Mouse (Mus musculus): ENCODE measurements around the gene Esrra.

Esrra gene

DNA sequence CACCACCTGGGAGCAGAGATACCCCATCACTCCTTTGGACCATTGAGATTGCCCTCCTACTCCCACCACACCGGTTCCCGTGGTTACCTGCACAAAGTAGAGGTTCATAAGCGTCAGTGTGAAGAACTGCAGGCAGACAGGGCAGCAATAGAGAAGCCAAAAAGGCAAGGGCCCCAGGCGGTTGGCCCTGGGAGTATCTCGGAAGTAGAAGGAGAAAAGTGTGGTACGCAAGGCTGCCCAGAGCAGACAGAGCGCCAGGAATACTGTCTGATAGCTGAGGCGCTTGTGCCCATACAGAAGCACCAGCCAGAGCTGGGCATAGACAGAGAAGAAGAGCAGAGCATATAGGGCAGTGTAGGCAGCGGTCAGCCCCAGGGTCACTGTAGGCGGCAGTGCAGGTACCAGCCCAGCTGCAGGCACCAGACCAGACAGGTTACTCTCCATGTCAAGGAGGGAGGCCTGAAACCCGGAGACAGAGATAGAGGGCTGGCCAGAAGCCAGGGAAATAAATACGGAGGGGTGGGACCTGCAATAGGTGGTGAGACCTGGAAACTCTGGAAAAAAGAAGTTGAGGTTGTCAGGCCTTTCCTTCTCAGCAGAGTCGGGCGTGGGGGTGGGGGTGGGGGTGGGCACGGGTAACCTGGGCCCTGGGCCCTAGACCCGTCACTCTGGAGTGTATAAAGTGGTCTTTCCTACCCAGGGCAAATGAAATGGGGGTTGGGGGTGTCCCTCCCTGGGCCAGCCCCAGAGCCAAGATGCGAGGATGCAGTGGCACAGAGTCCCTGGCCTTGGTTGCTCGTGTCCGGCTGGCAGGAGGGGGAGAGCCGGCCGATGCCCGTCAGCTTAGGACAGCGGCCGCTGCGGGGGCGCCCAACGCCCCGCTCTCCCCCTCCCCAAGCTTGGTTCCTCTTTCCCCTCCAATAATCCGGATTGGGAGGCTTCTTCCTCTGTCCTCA, 19.1 kb upstream of the Esrra start:
- DNase-seq (ENCODE audit: low spot score): no peak

DNA sequence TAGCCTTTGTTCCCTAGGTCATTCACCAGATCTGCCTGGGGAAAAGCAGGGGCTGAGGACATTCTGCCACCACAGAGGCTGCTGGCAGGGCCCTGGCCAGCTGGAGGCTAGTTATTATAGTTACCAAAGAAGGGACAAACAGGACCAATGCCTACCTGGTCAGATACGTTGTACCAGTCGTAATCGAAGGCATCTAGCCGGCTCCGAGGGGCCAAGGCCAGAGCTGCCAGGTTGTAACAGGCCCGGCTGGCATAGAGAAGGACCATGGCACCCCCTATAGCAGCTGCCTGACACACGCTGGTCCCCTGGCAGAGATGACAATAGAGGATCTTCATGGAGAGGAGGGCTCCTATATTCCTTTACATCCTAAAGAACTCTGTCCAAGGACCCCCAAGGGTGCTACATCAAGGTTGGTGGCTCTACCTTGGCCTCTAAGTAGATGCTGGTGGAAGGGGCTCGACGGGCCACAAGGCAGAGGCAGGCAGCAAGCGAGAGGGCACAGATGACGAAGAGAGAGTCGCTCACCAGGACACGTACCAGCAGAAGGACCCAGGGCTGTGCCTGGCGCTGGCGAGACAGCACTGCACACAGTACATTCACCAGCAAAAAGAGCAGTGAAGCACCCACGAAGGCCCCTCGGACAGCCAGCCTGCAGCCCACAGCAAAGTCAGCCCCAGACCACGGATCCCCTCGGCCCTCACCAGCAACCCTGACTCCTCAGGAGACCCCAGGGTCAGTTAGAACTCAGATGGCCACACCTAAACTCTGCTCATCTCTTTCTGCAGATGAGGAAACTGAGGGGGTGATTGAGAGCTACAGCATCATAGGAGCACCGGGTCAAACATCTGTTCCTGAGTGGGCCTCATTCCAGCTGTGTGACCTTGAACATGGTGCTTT, 17.7 kb upstream of the Esrra start:
- DNase-seq (ENCODE audit: low spot score): no peak

DNA sequence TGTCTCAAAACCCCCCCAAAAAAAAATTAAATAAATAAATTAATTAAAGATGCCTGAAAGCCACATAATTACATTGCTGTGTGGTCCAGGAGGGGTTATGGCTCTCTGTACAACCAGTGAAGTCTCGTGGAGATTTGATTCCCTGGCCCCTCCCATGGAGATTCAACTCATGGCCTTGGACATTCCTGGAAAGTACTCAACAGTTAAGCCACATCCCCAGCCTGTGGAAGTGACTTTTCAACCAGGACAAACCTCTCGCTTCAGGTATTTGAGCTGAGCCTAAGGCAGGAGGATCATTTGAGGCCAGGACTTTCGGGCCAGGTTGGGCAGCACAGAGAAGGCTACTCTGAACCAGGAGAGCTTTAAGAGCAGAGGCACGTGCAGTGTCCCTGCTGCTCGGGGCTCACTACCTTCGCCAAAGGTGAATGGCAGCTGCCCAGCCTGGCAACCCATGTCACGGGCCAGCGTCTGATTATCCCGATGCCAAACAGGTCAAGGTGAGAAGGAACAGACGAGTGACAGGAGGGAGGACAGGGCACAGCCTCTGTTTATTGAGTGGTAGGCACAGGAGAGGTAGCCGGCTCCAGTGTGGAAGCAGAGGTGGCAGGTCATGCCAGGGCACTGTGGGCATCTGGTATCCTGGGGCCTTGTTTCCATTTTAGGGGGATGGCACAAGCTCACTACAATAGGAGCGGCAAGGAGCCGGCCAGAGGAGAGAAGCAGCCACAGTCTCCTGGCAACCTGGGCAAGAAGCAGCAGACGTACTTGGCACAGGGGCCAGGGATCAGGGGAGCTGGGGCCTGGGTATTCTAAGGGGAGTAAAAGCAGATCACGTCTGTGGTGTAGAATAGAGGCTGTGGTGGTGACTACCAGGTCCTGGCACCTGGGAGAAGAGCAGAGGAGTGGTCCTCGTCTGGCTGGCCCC, 16.2 kb upstream of the Esrra start:
- DNase-seq (ENCODE audit: low spot score): no peak

DNA sequence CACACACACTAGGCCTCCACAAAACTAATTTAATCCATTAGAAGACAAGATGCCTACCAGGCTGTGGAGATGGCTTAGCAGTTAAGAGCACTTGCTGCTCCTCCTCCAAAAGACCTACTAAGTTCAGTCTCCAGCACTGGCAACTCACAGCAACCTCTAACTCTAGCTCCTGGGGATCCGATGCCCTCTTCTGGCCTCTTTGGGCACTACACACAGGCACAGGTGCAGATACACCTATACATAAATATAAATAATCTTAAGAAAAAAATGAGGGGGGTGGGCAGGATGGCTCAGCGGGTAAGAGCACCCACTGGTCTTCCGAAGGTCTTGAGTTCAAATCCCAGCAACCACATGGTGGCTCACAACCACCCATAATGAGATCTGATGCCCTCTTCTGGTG, 14.7 kb upstream of the Esrra start:
- no peak for DNase-seq (ENCODE audit: low spot score)

DNA sequence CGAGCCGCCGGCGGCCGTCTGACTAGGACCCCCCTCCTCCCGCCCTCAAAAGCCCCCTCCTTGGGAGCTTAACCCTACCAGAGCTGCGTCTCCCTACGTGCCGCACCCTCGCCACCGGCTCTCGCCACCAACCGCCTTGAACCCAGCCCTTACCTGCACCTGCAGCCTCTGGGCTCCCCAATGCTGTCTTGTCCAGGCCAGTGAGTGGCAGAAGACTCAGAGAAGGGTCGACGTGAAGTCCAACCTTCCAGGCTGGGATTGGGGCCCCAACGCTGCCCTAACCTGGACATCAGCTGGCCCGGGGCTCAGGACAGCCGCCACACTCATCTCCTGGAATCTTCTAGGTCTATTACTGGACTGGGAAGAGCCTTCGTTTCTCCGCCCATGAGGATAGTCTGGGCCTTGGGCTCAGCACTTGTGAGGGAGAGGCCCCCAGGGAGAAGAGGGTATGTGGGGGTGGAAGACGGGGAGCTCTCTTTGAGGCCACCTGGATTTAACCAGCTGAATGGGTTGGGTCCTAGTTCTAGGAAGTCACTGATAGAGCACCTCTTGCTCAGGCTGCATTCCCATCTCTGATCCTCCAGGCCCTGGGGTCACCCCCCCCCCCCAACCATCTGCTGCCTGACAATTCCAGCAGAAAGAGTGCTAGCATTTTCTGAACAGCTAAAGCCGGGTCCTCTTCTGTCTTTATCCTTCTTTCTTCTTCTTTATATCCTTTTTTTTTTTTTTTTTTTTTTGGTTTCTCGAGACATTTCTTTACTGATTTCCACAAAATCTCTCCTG, 12.8 kb upstream of the Esrra start, which contains the start of gene Kcnk4:
Gene Kcnk4 (minus strand): TSS at position 321 of the 783 bp plus-strand sequence.
- DNase-seq (ENCODE audit: low spot score): no peak

DNA sequence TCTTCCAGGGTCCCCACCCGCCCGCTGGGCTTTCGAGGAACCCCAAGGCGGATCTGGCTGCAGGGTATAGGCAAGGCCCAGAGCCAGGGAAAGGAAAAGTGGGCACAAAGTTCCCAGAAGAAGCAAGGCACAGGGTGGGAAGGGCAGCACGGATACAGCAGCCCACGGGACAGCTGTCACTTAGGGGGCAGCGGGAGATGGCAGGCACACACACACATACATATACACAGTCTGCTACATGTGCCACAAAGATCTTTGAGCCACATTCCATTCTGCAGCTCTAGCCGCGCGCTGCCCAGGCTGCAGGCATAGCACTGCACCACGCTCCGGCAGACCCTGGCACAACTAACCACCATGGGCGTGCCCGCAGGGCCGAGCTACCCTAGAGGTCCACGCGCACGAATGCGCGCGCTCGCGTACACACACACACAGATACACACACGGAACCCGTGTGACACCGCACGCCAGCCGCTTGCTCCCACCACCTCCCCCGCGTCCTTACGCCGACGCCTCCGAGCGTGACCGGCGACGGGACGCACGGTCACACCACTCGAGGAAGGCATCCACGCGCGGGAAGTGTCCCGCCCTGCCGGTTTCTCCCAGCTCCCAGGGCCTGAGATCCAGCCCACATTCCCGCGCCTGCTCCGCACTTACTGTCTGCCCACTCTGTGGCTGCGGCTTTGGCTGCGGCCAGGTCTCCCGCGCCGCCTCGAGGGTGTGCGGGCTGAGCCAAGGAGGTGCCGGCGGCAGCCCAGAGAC, 12.0 kb upstream of the Esrra start:
- DNase-seq (ENCODE audit: low spot score): no peak

DNA sequence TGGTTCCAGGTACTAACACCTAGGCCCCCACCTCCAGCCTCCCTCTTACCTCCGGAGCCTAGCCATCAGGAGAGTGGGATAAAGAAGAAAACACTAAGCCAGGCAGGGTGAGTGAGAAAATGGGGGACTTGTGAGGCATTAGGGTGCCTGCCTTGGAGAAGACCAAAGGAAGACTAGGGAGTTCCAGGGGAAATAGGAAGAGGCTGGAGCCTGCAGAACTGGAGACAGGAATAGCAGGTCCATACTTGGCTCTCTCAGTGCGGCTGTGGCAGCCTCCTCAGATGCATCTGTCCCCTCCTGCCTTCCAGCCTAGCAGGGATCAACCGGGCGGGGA, 11.5 kb upstream of the Esrra start:
- no peak for DNase-seq (ENCODE audit: low spot score)

DNA sequence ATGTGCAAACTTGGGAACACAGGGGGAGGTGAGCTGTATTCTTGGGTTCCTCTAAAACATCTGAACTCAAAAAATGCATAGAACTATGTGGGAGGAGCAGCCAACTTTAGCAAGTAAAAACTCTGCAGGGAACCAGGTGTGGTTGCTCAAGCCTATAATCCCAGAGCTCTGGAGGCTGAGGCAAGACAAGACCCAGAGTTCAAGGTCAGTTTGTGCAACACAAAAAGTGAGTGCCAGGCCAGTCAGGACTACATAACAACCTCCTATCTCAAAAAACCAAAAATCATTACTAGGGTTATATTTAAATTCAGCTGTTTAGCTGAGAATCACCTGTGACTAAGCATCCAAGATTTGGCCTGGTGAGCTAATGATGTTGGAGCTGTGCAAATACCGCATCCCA, 10.4 kb upstream of the Esrra start:
- no peak for DNase-seq (ENCODE audit: low spot score)

DNA sequence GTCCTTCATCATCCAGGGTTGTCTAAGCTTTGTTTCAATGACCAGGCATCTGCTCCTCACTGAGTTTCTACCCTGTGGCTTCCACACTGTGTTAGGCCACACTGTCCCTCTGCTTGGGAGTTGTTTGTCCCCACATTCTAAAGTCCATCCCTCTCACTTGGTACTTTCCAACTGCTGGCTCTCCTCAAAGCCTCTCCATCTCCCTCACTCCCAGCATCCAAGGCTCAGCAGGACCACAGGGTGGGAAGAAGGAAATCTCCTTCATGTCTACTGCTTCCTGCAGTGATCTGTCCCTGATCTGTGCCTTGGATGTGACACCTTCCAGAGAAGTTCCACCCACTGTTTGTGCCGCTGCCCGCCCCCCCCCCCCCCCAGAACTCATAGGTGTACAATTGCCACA, 9.4 kb upstream of the Esrra start:
- no peak for DNase-seq (ENCODE audit: low spot score)

DNA sequence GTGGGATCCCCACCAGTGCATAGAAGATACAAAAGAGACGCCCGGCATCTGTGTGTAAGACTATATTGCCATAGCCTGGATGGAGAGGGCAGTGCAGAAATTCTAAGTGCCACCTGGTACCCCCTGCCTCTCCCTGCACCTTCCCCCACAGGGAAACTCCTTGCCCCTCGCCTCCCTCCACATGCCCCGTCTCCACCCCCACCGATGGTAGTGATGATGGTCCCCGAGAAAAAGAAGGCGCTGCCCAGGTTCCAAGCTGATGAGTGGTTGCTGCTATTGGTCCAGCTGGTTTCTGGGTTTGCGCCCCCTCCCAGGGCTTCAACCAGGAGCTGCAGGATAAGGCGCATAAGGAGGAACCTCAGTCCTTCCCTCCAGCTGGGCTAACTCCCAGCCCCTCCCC, 6.5 kb upstream of the Esrra start:
- DNase-seq (ENCODE audit: low spot score): no peak

DNA sequence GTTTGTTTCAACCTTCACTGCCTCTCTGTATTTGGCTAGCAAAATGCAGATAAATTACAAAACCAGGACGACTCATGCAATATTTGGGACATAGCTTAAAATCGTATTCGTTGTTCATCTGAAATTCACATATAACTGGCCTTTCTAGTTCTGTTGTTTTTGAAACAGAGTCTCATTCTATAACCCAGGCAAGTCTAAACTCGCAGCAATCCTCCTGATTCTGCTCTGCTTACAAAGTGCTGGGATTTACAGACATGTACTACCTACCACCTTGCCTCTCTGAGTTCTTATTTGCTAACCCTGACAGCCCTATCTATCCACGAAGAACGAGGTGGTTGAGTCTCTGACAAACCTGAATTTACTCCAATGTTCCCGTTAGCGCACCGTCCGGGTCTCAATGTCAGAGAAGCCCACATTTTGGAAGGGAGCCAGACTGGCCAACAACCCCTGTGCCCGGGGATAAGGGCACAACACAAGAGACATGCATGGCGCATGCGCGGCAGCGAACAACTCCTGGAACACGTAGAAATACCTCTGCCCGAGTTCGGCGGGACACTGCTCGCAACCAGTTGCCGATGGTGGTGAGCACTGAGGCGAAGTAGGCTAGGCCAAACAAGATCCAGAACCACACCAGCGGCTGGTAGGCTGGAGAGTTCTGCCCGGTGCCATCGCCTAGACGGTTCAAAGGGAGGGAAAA, 5.1 kb upstream of the Esrra start:
- DNase-seq (ENCODE audit: low spot score): no peak

DNA sequence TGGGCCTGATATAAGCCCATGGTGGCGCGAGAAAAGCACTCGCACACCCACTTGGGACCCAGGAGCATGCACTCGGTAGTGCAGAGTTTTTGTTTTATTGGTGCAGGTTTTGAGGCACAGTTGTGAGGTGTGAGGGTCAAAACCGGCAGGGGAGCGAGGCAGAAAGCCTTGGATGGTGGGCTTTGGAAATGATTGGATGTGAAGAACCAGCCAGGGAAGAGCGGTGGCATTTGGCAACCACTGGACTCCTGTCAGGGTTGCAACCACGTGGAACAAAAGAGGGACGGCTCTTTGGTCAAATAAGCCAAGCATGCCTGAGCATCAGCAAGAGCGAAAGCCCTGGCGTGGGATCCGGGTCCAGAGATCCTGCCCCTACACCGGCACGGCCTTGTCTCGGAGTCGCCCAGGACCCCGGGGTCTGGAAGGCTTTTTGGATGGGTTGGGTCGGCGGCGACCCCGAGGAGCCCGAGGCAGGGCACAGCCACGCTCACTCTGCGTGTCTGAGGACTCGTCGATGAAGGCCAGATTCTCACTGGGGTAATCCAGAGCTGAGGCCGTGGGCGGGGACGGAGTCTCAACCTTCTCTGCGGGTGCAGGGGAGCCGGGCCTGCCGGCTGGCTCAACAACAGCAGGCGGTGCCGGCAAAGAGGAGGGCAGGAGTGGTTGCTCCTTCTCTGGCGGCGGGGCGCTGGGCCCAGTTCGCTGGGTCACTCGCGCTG, 4.2 kb upstream of the Esrra start:
- no peak for DNase-seq (ENCODE audit: low spot score)

DNA sequence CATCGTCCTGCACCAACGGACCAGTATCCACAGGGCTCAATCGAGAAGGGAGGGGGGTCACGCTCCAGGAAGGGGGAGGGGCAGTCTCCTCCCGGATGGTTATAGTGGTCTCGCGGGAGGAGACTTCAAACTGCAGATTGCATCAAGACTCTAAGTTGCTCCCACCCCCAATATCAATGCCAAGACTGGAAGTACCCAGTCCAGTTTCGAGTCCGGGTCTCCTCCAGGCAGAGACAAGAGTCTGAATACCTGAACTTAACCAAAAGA, 3.6 kb upstream of the Esrra start, which contains the start of gene Catsperz:
Gene Catsperz (minus strand): TSS at position 74 of the 267 bp plus-strand sequence.
- DNase-seq (ENCODE audit: low spot score): no peak

DNA sequence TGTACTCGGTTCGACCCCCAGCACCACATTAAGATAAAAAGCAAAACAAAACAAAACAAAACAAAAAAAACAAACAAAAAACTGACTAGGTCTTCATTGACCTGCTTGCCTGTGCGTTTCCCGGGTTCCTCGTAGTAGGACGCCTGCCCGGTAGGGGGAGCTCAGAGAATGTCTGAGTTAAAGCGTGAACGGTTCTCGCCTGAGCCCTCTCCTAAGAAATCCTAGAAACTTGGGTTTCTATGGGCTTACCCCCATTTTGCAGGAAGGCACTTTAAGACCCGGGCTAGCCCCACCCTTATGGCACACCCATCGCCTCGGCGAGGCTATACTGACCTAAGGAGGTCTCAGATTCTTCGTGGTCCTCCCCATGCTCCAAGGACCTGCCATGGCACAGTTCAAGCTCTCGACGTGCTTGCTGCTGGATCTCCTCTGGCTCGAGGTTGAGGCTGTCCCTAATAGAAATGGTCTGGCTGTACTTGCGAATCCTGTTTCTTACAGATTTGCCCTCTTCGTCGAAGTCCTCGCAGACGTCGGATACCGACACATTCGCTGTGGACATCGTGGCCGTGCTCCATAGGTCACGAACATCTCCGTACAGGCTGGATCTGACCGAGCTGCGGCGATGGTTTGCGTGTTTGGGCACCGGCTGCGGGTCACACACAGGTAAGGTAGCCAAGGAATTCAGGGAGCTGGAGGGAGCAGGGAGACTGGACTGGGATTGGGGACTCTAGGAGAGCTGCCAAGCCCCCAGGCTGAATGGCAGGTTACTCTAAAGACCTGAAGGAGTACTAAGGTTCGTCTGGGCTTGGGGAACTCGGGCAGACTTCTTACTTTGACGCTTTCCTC, 3.1 kb upstream of the Esrra start:
- peak; percentile 62 for DNase-seq (ENCODE audit: low spot score)

DNA sequence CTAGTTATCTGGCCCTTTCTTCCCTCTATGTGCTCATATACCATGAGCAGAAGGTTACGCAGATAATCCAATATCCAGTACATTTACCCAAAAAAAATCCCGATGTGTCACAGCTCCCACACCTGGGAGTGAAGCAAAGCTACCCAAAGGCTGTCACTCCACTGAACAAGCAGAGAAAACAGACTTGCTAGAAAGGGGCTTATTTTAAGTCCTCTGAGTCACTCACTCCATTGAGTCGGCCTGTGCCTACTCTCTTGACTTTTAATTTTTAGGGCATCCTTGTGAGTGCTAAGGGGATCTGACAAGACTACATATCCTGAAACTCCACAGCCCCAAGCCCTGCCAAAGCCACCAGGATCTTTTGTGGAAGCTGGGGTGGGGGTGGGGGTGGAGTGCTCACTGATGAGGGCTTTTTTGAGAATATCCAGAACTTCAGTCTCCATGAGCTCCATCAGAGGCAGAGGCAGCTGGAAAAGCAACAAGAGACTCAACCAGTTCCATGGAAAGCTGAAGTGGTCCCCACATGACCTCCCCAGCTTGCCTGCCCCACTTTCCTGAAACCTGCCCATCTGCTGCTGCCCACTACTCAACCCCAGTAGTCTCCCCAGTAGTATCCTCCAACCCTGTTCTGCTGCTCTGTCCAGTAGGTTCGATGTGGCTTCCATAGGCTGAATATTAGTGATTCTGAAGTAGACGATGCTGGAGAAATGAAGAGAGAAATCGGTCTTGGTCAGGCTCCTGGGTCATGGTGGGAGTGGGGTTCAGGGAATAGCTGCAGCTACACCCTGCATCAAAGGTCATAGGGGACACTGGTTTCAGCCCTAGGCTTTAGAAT, 1.5 kb upstream of the Esrra start:
- DNase-seq (ENCODE audit: low spot score): no peak

DNA sequence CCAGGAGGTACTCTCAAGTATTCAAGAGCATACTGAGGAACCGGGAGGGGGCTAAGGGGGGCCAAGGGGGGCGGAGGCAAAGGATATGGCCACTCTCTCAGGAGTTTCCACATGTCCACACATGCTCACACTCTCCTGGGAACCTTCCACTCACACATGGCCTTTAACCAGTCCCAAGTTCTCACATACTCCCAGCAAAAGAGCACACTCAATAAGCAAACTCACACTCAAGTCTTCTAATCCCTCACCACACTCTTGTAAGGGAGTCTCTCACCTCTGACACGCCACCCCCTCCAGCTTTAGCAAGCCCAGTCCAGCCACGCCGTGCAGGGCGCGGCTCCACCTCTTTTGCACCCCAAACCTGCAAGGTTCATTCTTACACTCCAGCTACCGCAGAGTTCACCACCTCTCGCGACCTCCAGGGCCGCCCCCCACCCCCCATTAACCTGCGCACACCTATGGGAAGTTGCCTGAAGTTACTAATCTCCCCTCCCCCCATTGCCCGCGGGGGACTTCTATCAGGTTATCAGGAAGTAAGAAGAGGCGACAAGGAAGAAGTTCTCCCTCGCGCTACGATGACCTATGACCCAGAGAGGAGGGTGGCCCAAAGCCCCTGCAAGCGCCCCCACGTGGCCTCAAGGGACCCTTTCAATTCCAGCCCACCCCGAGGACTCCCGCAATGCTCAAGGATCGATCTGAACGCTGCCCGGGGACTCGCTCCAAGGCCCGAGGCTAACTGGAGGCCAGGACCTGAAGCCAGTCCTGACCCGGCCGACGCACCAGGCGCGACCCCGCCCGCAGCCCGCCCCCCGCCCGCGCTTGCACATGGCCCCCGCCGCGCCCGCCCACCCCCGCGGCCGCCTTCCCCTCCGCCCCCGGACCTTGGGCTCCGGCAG, 624 bp downstream of the Esrra start:
- DNase-seq (ENCODE audit: low spot score): no peak

Measured in ovary, adult 18-20 months (tissue).